Mouse (Mus musculus): ENCODE measurements around the gene Sipa1.
"Not testable (repeated sequence)": the region's sequence is repeated elsewhere in the genome, so short reads cannot be mapped to it uniquely, and the experiment has no call there.

Gene Sipa1

DNA sequence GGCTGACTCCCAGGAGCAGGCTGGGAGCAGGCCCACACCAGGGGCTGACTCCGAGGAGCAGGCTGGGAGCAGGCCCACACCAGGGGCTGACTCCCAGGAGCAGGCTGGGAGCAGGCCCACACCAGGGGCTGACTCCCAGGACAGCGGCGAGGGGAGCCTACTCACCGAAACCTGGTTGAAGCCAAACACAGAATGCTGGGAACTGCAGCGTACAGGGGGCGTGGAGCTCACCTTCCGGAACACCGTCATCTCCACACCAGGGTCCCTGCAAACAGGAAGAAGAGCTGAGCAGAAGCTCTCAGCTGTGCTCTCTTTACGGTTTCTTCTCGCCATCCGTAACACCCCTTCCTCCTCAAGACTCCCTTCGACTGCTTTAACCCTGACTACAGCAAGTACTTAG, 23.4 kb upstream of the Sipa1 start:
- not testable (repeated sequence) for DNase-seq (ENCODE audit: low spot score in 2 of 2)

DNA sequence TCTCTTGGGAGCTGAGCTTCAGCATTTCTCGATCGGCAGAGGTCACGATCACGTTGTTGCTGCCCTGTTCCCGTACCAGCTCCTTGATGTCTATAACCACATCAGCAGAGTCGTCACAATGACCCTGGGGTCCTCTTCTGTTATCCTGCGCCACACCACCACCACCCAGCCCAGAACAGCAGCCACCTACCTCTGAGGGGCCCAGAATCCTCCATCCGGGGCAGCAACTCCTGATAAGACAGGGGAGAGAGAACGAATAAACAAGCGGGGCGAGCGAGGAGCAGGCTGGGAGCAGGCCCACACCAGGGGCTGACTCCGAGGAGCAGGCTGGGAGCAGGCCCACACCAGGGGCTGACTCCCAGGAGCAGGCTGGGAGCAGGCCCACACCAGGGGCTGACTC, 22.9 kb upstream of the Sipa1 start:
- DNase-seq (ENCODE audit: low spot score in 2 of 2): no peak

DNA sequence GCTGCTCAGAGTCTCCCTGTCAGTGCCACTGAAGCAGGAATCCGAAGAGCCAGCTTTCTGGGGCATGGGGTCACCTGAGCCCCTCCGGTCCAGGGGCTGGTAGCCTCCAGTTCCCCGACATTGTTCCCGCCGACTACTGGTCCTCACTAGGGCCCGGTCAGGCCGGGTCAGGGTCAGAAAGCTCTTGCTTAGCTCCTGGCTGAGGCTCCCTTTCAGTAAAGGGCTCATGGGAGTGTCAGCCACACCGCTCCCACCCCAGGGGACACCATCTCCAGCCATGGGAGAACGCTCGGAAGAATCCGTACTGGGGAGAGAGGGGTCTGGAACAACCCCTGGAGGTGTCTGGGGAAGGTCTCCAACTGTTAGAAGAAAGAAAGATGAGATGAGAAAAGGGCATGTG, 22.4 kb upstream of the Sipa1 start:
- no peak for DNase-seq (ENCODE audit: low spot score in 2 of 2)

DNA sequence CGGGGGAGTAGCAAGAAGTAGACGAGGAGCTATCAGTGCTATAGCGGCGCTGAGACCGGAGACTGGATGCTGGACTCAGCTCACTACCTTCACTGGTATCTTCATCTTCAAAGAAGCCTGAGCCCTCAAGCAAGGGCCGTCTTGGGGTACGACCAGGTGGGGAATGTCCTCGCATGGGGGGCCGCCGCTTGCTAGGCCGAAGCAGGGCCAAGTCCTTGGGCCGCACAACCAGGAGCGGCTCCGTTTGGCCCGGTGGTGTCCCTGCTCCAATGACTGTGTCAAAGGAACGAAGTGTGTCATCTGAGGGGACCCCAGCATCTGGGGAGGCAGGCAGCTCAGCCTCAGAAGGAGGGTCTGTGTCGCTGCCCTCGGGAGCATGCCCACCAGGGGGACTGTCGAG, 21.9 kb upstream of the Sipa1 start:
- DNase-seq (ENCODE audit: low spot score in 2 of 2): no peak

DNA sequence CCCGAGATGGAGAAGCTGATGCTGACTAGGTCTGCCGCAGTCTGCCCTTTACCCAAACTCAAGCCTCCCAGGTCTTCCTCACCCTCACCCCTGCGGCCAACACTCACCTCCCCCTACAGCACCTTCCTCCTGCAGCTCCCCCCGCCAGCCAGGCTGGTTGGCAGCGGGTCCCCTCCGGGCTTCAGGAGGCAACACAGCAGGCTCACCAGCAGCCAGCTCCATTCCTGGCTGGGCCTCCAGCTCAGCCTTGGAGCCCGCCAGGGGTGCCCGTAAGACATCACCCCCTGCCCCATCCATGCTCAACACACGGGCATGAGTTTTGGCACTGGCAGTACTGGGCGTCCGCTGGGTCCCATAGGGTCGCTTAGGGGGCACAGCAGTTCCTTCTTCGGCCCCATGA, 21.5 kb upstream of the Sipa1 start:
- DNase-seq (ENCODE audit: low spot score in 2 of 2): no peak

DNA sequence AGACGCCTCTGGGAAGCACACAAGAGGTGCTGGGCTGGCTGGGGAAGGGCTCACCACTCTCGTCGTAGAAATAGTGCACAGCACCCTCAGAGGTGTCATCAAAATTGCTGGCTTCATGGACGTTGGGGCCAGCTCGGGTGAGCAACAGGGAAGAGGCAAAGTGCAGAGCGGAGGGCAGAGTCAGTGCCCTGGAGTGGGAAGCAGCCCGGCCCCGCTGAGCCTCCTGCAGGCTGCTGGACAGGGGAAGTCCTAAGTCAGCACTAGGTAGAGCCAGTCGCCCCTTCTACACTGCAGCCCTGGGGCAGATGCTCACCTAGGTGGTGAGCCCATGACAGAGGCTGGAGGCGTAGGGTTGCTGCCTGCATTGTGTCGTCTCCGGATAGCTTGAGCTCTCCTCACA, 20.7 kb upstream of the Sipa1 start:
- no peak for DNase-seq (ENCODE audit: low spot score in 2 of 2)

DNA sequence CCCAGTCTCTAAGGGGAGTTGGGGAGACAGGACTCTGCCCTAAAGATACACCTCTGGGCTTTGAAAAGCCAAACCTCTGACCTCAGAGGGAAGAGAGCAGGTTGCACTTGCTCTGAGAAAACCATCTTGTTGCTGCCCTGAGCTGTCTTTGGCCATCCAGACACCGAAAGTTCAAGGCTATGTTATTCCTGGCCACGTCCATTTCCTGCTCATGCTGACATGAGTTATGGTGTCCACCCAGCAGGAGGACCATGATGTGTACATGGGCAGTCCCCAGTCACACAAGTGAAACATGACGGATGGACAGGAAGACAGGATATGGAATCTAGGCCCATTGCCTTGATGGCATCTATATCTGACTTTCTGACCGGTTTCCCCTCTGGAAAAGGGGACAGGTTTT, 16.9 kb upstream of the Sipa1 start:
- no peak for DNase-seq (ENCODE audit: low spot score in 2 of 2)

DNA sequence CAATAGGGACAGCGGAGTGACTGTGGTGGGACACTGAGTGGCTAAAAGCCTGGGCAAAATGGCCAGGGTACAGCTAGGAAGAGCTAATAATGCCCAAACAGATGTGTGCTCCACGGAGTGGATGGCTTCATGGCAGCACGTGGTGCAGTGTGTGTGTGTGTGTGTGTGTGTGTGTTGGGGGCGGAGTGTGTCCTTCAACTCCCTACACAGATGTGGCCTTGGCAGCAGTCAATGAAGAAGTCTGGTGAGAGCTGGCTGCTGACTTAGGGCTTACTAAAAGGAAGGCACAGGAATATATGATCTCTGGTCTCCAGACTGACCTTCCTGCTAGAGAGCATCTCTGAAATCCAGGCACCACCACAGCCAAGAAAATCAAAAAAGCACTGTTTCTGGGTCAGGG, 4.9 kb upstream of the Sipa1 start:
- no peak for DNase-seq (ENCODE audit: low spot score in 2 of 2)

DNA sequence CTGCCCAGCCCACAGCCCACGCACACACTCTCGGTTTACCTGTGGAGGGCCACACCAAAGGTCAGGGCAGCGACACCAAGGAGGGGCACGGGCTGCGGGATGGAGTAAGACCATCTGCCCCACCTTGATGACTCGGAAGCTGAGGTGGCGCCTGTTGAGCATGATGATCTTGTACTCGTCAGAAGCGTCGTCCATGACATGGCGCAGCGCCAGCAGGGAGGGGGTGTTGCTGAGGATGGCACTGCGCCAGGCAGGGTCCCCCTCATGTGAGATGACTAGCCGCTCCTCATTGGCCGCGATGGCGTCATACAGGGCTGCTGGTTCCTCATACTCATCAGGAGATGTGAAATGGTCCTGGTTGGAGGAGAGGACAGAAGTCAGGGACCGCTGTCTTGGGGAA, 2.9 kb upstream of the Sipa1 start:
- no peak for DNase-seq (ENCODE audit: low spot score in 2 of 2)

DNA sequence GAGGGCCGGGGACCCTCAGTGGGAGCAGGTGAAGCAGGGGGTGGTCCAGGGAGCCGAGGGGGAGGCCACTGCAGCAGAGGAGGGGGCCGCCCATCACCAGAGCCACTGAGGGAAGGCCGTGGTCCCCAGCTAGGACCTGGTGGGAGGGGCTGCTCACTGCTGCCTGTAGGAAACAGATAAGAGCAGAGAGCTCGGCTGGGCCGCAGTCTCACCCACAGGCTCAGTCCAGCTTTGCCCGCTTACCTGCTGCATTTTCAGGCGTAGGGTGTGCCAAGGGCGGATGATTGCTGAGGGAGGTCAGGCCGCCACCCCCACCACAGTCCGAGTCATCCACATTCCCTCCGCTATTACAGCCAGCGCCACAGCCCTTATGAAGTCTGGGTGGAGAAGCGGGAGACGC, 2.0 kb upstream of the Sipa1 start:
- no peak for DNase-seq (ENCODE audit: low spot score in 2 of 2)

DNA sequence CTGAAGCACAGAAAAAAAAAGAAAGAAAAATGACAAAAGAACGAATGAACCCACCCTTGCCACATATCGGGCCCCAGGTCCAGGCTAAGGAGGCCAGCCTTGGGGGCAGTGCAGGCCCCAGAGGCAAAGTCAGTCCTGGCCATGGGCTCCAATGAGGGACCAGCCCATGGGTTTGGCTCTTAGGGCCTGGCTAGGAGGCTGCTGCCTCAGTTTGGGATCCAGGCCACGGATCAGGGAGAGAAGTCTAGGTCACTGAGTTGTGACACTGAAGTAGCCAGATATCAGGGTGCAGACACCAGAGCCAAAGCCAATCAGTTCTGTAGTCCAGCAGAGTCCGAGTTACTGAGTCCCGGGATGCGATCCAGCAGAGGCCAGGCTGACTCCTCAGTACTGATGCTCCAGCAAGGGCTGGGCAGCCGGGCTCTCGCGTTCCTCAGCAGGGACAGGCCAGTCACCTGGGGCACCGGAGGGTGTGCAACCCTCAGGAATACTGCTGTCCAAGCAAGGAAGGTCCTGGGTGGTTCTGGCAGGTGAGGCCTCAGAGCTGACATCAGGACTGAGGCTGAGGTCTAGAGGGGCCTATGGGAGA, 1.3 kb upstream of the Sipa1 start:
- DNase-seq (ENCODE audit: low spot score in 2 of 2): no peak

DNA sequence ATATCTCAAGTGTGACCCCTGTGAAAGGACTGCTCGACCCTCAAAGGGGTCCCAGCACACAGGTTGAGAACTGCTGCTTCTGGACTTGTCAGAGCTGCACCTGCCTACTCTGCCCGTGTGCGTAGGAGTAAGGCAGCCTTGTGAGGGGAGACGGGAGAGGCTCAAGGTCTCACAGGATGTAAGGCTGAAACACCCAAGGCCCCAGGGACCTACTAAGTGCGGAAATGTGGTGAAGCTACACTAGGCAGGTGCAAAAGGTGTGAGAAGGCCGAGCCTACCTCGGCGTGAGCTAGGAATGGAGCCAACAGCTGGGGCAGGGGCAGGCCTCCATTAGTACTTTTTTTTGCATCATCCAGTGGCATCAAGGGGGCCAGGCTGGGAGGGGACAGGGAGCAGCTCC, 1.2 kb downstream of the Sipa1 start:
- no peak for DNase-seq (ENCODE audit: low spot score in 2 of 2)

DNA sequence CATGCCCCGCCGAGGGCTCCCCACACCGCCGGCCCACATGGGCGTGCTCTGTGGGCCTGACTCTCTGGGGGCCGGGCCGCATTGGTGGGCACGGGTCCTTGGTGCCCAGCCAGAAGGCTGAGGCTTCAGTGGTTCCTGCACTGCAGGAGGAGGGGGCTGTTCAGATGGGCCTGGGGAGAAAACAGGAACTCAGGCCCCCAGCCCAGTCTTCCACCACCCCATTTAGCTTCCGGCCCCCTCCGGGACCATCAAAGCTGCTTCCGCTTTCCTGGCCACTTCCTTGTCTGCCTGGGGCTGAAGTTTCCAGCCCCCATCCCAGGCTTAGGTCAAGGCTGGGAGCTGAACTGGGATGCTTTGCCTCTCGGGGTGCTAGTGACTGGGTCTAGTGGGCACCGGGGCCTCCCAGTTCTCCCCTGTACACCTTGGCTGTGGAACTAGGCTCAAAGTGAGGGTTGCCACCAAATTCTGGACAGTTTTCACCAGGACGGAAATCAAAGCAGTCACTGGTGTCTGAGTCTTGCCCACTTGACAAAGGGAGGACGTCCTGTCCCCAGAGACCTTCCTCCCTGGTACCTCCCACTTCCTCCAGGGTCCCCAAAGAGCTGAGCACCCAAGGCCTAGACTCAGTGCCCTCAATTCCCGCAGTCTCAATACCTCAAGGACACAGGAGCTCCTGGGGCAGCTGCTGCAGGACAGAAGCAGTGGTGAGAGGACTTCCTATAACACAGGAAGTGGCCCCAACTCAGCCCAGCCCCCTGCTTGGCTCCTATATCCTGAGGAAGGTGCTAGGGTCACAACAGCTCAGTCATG, 2.4 kb downstream of the Sipa1 start:
- peak; percentile 62 to 63 for DNase-seq (ENCODE audit: low spot score in 2 of 2)

DNA sequence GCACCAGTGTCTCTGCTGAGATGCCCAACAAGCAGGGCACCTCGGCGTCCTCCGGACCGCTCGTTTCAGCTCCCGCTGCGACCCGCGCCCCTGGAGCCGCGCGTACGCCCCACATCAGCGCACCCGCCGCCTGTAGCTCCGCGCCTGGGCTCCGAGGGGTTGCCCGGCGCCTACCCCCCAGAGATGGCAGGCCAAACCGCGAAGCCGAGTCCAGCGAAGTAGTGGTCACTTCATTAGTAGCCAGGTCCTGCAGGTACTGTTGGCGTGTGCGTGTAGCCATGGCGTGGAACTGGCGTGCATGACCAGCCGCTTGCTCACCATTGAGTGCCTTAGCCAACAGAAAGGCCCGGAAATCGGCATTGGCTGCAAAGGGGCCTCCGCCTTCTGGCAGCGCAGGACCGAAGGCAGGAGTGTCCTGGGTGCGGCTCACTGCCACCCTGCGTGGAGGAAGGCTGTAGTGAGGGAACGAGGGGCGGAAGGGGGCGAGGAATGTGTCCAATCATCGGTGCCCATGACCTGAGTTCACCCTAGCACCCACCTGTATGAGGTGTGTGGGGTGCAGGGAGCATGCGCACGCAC, 8.7 kb downstream of the Sipa1 start:
- no peak for DNase-seq (ENCODE audit: low spot score in 2 of 2)

DNA sequence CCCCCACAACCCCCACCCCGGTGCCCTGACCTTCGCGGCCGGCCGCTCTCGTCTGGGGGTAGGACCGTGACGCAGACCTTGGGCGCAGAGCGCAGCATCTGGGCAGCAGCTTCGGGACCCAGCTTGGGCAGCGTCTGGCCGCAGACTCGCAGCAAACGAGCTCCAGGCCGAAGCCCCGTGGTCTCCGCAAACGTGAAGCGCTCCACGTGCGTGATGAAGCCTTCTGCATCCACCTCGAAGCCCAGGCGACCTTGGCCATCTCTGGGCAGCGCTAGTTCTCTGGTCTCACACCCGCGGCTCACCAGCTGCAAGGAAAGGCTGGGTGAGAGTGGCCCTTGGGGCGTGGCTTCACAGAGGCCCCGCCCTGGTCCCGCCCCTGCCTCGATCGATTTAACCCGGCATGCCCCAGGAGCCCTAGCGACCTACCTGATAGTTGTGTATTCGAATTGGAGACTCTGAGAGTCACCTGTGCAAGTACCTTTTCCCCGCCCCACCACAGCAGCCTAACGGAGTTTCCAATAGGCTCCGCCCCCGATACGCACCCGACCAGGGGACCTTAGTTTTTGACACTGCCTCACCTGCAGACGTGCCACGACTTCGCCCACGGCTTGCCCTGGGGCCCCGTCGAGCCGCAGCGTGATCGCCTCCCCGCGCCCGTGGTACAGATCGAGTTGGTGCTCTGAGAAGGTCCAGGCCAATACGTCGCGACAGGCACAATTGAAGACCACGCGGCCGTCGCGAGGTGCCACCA, 9.4 kb downstream of the Sipa1 start:
- no peak for DNase-seq (ENCODE audit: low spot score in 2 of 2)

DNA sequence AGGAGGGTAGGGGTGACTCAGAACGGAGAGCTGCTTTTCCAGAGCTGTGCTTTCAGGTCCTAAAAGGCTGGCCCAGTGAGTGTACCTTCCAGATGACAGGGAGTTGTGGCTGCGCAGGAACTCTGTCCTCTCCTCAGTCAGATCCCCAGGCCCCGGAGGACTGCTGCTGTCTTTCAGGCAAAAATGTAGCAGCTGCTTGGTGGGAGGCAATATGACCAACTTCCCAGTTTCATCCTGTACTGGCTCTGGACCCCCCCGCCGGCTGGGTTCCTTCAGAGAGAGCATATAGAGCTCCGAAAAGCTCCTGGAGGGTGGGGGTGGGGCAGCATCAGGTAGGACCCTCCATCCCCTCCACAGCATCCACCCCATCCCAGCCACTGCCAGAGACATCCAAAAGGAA, 10.9 kb downstream of the Sipa1 start:
- DNase-seq (ENCODE audit: low spot score in 2 of 2): peak in 1 of 2 experiments; percentile 37

DNA sequence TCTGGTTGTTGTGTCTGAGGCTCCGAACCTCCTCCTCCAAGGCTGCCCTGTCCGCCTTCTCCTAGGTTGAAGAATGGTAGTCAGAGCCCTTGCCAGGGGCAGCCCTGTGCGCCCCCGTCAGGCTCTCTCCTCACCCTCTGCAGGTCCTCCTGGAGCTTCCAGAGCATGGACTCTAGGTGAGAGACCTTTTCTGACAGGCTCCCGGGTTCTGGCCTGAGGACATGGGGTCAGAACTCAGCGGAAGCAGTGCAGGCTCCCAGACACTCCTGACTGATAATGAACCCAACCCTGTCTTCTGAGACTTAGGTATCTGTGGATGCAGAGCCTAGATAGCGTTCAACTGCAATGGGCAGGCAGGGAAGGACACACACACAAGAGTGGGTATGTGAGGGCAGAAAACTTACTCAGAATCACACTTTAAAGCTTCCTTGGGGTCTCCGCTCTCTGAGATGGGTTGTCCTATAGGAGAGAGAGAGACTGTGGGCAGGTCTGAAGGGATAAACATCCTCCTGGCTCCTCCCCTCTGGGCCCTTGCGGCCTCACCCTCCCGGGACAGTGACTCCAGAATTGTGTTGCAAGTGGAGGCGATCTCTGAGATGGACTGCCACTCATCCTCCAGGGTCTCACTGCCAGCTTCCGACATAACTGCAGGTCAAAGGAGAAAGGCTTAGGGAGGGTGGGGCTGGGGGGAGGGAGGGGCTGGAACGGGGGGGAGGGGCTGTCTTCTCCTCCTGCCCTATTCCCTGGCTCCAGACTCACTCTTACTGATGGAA, 11.8 kb downstream of the Sipa1 start:
- DNase-seq (ENCODE audit: low spot score in 2 of 2): no peak

DNA sequence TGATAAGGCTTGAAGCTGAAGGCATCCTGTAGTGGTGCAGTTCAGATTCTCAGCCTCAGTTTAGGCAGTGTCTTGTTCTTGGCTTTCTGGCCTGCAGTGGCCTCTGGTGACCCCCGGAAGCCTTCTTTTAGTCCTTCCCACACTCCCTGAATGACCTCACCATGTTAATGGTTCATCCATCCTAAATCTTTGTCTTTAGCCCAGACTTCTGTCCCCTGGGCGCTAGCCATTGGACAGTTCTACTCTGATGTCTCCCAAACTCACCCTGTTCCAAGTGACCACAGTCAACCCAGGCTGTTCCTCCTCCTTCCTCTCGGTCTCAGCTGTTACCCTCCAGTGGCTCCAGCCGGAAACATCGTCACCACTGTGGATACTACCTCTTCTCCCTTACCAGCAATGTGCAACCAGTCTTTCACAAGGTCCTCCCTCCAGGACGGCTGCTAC, 14.2 kb downstream of the Sipa1 start:
- DNase-seq (ENCODE audit: low spot score in 2 of 2): no peak

DNA sequence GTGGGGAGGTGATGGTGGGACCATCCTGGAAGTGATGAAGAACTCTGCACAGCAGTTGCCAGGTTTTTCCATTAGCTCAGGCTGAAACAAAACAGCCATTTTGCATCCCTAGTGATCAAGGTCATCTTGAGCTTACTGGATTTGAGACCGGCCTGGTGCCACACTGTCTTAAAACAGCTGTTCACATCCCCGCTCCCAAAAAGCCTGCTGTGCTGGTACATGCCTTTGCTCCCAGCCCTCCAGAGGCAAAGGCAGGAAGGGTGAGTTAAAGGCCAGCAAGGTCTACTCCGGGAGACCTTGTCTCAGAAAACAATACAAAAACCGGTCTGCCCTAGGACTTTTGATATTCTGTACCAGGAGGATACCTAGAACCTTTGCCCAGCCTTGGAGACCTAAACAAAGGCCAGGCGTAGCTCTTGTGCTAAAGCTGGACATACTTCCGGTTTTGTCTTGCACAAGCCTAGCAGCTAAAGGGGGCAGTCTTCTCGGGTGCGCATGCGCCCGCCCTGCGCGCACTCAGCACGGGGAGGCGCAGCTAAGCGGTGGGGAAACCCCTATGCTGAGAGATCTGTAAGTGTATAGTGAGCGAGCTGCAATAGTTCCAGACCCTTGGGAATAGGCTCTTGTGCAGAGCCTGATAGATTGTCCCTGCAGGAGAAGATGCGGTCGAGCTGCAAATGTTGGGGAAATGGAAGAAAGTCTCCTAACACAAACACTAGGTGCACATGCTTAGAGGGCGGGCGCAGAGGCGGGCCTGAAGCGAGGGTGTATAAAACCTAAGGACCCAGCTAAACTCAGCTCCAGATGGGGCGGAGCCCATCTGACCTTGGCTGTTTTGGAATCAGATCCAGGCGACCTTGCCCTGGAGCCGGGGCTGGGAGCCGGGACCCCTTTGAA, 14.9 kb downstream of the Sipa1 start:
- peak; percentile 88 to 89 for DNase-seq (ENCODE audit: low spot score in 2 of 2)

DNA sequence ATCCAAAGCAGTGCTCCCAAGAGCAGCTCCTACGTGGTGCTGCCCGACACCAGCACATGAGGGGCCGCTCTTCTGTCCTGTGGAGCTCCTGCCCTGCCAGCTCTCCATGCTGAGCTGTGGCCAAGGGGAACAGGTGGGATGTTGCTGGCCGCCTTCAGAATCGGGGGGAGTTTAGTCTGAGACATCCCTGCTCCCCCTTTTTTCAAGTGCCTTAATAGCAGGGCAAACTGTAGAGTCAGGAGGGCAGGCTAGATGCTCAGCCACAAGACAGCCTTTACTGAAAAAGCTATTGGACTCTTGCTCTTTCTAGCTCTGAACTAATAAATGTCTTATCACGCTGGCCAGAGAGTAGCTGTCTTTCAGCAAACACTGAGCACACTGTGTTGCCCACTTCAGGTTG, 15.7 kb downstream of the Sipa1 start:
- peak in 1 of 2 experiments; percentile 16 for DNase-seq (ENCODE audit: low spot score in 2 of 2)
